Mouse (Mus musculus): ENCODE measurements around the gene Tnks2. TPM values are rescaled to one million over a fixed set of nuclear protein-coding genes. Genes with fewer than 3 reads are reported as not detected.

The Tnks2 gene
- polyA plus RNA-seq, 1 experiment = 10.7 TPM

DNA sequence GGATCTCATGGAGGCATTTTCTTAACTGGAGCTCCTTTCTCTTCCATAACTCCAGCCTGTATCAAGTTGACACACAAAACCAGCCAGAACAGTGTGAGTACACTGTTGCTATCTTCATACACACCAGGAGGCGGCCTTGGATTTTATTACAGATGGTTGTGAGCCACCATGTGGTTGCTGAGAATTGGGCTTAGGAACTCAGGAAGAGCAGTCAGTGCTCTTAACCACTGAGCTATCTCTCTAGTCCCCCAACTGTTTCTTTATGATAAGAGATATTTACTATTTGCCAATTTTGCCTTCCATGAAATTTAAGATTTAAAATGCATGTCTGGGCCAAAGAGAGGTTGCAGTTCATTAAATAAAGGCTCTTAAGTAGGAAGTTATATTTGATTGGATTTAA is 106.0 kb downstream of the Tnks2 start:
- Histone ChIP-seq H3K27ac (ENCODE audit: control insufficient read depth, insufficient read depth, low read depth, low read length) (no peak overlapping the region), H3K27me3 (ENCODE audit: control insufficient read depth, insufficient read depth, low read length) (no peaks in the 10 kb centered on the region), H3K4me1 (ENCODE audit: control insufficient read depth, insufficient read depth, low read length) (no peaks in the 10 kb centered on the region), H3K36me3 (ENCODE audit: control insufficient read depth, insufficient read depth, low read length) (peaks cover 1% of the 10 kb centered on the region; the same call in 1 of the 2 replicates), H3K4me3 (ENCODE audit: control insufficient read depth, low read depth, low read length) (no peak overlapping the region)
- TF ChIP-seq CTCF (IDR thresholded peaks at IDR 0.05; ENCODE audit: control insufficient read depth, insufficient read depth, insufficient replicate concordance, low read depth, low read length) (no peak), POLR2A (IDR thresholded peaks at IDR 0.05; ENCODE audit: control insufficient read depth, low read depth, low read length) (no peak)

Other genes starting within 250 kb of the Tnks2 start
- gene Ppp1r3c, start 97.6 kb upstream of the Tnks2 start, polyA plus RNA-seq (2012; rRNA removed) = 1.5 and 1.8 TPM in 2 replicates
- 0.16 and 0.55 TPM in 2 replicates for gene Fgfbp3, start 85.4 kb downstream of the Tnks2 start, polyA plus RNA-seq (2012; rRNA removed)
- gene Btaf1, start 91.8 kb downstream of the Tnks2 start, polyA plus RNA-seq (2012; rRNA removed) = 15.4 and 16.7 TPM in 2 replicates

Measured in testis, adult 2 months (tissue).